Mouse (Mus musculus) kidney, embryonic 16.5 days (tissue): ENCODE data around the gene Fxyd4. TPM values are rescaled to one million over a fixed set of nuclear protein-coding genes. Genes with fewer than 3 reads are reported as not detected.

Experiments
- microRNA-seq: library from miRNA; unstranded; fragments of <30 nt; microRNA quantifications from one replicate; pipeline ENCODE4, GENCODE M21; 2016
- polyA plus RNA-seq: library from polyadenylated mRNA; unstranded; fragments of >200 nt; fragmentation: Nextera tagmentation; extraction: Ambion mirVana; gene quantifications from 2 replicates; pipeline ENCODE4 v1.2.1, GENCODE M21; 2015

The Fxyd4 gene
- polyA plus RNA-seq, 1 experiment from 2014 or later: 98.5 TPM

Small RNA genes lying within 50 kb of the gene (microRNA-seq; reads per million reads assigned to microRNA genes)
- gene Gm25535: not detected

Other genes starting within 250 kb of the Fxyd4 start
- 105 and 108 TPM in 2 replicates for gene Zfp637, start 96.5 kb downstream of the Fxyd4 start, polyA plus RNA-seq
- 11.5 and 12.6 TPM in 2 replicates for gene Zfp239, start 75.6 kb downstream of the Fxyd4 start, polyA plus RNA-seq
- 793 and 842 TPM in 2 replicates for gene Hnrnpf, start 37.4 kb downstream of the Fxyd4 start, polyA plus RNA-seq
- 0.72 and 1.5 TPM in 2 replicates for gene Rasgef1a, start 73.7 kb upstream of the Fxyd4 start, polyA plus RNA-seq
- gene Csgalnact2, start 201.4 kb upstream of the Fxyd4 start, polyA plus RNA-seq: 16.4 and 16.5 TPM in 2 replicates